Mouse (Mus musculus) G1E (cell line): ENCODE data around the gene Grn.

Source experiments
- CTCF ChIP-seq: IDR thresholded peaks from 2 replicates; pipeline ENCODE4 v1.5.1; 2012; ENCODE audit warnings: low read depth, low read length, inconsistent platforms, mixed read lengths
- GATA1 ChIP-seq: IDR thresholded peaks from 2 replicates; pipeline ENCODE4 v1.6.1; 2012; ENCODE audit warnings: borderline replicate concordance, low read length, inconsistent platforms, mixed read lengths
- GATA2 ChIP-seq: IDR thresholded peaks from 2 replicates; pipeline ENCODE4 v1.6.1; 2012; ENCODE audit warnings: low read depth, low read length, inconsistent platforms, borderline replicate concordance

DNA sequence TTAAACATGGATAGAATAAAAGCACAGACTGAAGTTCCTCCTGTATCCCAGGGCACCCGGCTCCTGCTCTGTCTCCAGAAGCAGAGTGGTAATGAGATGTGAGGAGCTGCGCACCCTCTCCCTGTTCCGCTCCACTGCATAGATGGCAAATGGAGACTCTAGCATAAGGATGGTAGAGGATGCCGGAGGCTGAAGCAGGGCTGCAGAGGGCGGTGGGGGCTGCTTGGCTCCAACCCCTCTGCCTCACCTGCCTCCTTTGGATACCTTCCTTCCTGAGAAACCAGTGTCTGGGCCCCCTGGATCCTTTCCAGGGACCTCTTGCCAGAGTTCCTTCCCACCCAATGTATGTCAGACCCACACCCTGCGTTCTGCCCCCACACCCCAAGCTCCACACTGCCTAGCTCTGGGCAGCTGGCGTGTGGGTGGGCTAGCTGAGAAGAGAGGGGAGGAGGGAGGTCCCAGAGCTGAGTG lies 33.4 kb upstream of the Grn start:
- TF ChIP-seq GATA1 (no peak), GATA2 (no peak), CTCF (no peak)
